Mouse (Mus musculus): ENCODE data around the gene Col27a1. TPM values are rescaled to one million over a fixed set of nuclear protein-coding genes. Genes with fewer than 3 reads are reported as not detected.

Gene Col27a1
- total and polyA plus RNA-seq, 3 experiments = not detected

DNA sequence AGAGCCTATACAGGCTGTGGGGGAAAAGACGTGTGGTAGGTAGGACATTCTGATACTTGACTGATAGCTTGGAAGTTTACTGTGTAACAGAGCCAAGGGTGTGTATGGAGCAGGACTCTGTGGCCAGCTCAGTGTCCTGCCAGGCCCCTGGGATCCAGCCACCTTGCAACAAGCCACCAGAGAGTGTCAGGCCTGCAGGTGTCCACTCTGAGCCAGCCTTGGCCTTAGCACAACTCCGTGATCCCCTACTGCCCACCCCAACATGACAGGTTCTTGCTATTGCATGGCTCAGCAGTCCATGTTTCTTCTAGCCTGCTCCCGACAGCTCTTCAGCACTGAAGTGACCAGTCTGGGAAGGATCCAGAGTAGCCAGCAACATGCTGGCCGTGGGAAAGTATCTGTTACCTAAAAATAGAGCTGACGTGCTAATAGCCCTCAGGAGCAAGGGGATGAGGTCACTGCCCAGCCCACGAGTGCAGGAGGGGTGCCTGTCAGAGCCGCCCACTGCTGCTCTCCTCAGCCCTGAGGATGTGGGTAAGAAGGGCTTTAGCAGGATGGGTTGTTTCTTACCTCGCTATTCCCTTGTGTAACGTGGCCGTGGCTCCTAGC lies 96.5 kb downstream of the Col27a1 start:
- no peak for TF ChIP-seq POLR2AphosphoS2 (IDR thresholded peaks at IDR 0.05; ENCODE audit: low read length)
- TF ChIP-seq E2F4 (IDR thresholded peaks at IDR 0.05; ENCODE audit: borderline replicate concordance, low read depth, low read length) = no peak
- no peak for TF ChIP-seq JUND (IDR thresholded peaks at IDR 0.05; ENCODE audit: low read depth, low read length)
- no peak for TF ChIP-seq ZC3H11A (IDR thresholded peaks at IDR 0.05; ENCODE audit: low read depth, low read length)
- no peak for TF ChIP-seq ETS1 (IDR thresholded peaks at IDR 0.05; ENCODE audit: low read depth, low read length)

DNA sequence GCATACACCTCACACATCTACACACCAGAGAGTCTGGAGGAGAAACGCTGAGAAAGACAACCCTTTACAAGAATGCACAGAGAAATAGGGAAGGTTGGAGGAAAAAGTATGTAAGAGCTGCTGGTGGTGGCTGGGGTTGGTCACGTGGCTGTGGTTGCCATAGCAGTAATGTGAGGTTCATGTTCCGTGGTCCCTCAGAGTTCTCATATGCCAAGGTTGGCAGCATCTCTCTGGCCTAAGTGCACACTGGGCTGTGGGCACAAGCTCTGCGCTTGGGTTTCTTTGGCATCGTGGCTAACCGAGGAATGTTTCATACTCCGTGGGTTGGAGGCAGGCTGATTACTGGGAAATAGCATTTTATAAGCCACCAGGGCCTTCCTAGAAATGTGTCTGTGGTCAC lies 97.6 kb downstream of the Col27a1 start:
- H3K27me3 ChIP-seq (ENCODE audit: control insufficient read depth in 1 of 2, insufficient read depth in 2 of 2, low read length in 2 of 2) = no peaks in the 10 kb centered on the region
- H3K4me1 ChIP-seq (ENCODE audit: control insufficient read depth in 1 of 2, insufficient read depth in 2 of 2, low read length in 2 of 2) = no peaks in the 10 kb centered on the region
- DNase-seq (ENCODE audit: low read depth, low spot score) = no peak
- H3K79me2 ChIP-seq (ENCODE audit: control insufficient read depth, insufficient read depth, low read length, poor library complexity) = no peaks in the 10 kb centered on the region
- H3K4me3 ChIP-seq (ENCODE audit: control insufficient read depth in 1 of 2, insufficient read depth in 1 of 2, low read depth in 2 of 2, low read length in 2 of 2) = no peak overlapping the region
- no peaks in the 10 kb centered on the region for H3K36me3 ChIP-seq (ENCODE audit: control insufficient read depth in 1 of 2, insufficient read depth in 2 of 2, low read length in 2 of 2)
- H3K9me3 ChIP-seq (replicated peaks; ENCODE audit: insufficient read depth, low read length) = no peaks in the 10 kb centered on the region
- H3K9ac ChIP-seq (ENCODE audit: control insufficient read depth, low read depth, low read length, poor library complexity, severe bottlenecking) = no peak overlapping the region
- TF ChIP-seq MAFK (IDR thresholded peaks at IDR 0.05; ENCODE audit: borderline replicate concordance, low read depth, low read length) (no peak), RCOR1 (IDR thresholded peaks at IDR 0.05; ENCODE audit: low read depth, low read length) (no peak), TBP (IDR thresholded peaks at IDR 0.05; ENCODE audit: low read depth, low read length) (no peak), BHLHE40 (IDR thresholded peaks at IDR 0.05; ENCODE audit: borderline replicate concordance, low read depth, low read length) (no peak), MAX (IDR thresholded peaks at IDR 0.05; ENCODE audit: low read length) (no peak), POLR2AphosphoS5 (IDR thresholded peaks at IDR 0.05; ENCODE audit: borderline replicate concordance, low read depth, low read length) (no peak), MAZ (IDR thresholded peaks at IDR 0.05; ENCODE audit: low read depth, low read length) (no peak), GABPA (IDR thresholded peaks at IDR 0.05; ENCODE audit: low read depth, low read length) (no peak), TAL1 (IDR thresholded peaks at IDR 0.05; ENCODE audit: low read length) (no peak), KAT2A (conservative IDR thresholded peaks at IDR 0.05; ENCODE audit: low read depth, low read length) (no peak), NELFE (IDR thresholded peaks at IDR 0.05; ENCODE audit: low read depth, low read length) (no peak), MYB (IDR thresholded peaks at IDR 0.05; ENCODE audit: low read depth, low read length) (no peak), TCF12 (IDR thresholded peaks at IDR 0.05; ENCODE audit: low read depth, low read length) (no peak)
- no peak overlapping the region for H3K27ac ChIP-seq (ENCODE audit: control insufficient read depth, low read depth, low read length)

More for the DNA sequence above, 96.5 kb downstream of the Col27a1 start:
- no peak overlapping the region for H3K9ac ChIP-seq (ENCODE audit: control insufficient read depth, low read depth, low read length, poor library complexity, severe bottlenecking)
- no peak overlapping the region for H3K27ac ChIP-seq (ENCODE audit: control insufficient read depth, low read depth, low read length)
- no peaks in the 10 kb centered on the region for H3K79me2 ChIP-seq (ENCODE audit: control insufficient read depth, insufficient read depth, low read length, poor library complexity)
- no peaks in the 10 kb centered on the region for H3K4me1 ChIP-seq (ENCODE audit: control insufficient read depth in 1 of 2, insufficient read depth in 2 of 2, low read length in 2 of 2)
- no peaks in the 10 kb centered on the region for H3K27me3 ChIP-seq (ENCODE audit: control insufficient read depth in 1 of 2, insufficient read depth in 2 of 2, low read length in 2 of 2)
- H3K4me3 ChIP-seq (ENCODE audit: control insufficient read depth in 1 of 2, insufficient read depth in 1 of 2, low read depth in 2 of 2, low read length in 2 of 2) = no peak overlapping the region
- no peaks in the 10 kb centered on the region for H3K36me3 ChIP-seq (ENCODE audit: control insufficient read depth in 1 of 2, insufficient read depth in 2 of 2, low read length in 2 of 2)
- DNase-seq (ENCODE audit: low read depth, low spot score) = no peak
- no peaks in the 10 kb centered on the region for H3K9me3 ChIP-seq (replicated peaks; ENCODE audit: insufficient read depth, low read length)
